Mouse (Mus musculus) fibroblast of lung, adult 2 months (primary cell): ENCODE measurements around the gene Olfr347.

Experiments
- DNase-seq: peaks from one replicate; pipeline ENCODE4 v3.0.0-alpha.2; 2011; ENCODE audit warnings: low read depth

Olfr347 gene

DNA sequence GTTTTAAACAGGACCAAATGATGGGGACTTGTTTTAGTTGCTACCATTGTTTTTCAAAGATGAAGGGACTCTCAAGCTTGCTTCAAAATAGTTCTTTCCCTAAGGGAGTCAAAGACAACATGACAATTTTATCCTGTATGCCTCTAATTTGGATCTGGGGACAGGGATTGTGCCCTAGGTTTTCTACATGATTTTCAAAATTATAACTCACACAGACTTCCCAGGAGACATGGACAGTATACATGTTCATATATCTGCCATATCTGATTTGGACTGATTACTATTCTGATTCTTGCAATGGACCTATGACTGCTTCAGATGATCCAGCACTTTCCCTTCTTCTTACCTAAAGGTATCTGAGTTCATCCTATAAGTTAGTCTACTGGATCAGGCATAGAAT is at the start of gene Olfr347:
Olfr347 (plus strand) TSS at position 301 of the 400 bp plus-strand sequence.
- DNase-seq: no peak

DNA sequence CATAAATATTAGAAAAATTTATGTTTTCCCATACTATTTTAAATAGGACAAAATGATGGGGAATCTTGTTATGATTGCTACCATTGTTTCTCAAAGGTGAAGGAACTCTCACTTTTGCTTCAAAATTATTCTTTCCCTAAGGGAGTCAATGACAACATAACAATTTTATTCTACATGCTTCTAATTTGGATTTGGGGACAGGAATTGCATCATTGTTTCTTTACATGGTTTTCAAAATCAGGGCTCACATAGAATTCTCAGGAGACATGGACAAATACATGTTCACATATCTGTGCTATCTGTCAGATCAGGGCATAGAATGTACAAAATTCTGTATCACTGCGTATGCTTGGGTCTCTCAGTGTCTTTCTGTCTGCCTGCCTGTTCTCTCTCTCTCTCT is 46.2 kb upstream of the Olfr347 start, which contains the start of gene Olfr346:
Olfr346 (plus strand) TSS at position 301 of the 400 bp plus-strand sequence.
- DNase-seq: no peak

DNA sequence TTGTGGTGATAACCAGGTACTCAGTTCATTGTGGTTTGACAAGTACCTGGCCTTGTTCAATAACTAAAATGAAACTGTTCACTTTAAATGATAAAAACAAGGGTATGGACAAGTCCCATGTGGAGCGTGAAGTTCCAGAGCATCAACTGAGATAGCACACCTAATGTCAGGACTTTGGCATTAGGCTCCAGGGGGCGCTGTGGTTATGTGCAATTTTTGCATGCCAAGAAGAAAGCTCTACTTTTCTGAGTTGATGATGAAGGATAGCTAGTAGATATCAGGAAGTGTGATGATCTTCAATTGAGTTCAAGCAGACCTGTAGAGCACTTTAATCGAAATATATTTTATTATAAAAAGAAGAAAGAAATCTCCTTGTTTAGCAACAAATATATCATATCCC is 4.5 kb downstream of the Olfr347 start:
- no peak for DNase-seq

DNA sequence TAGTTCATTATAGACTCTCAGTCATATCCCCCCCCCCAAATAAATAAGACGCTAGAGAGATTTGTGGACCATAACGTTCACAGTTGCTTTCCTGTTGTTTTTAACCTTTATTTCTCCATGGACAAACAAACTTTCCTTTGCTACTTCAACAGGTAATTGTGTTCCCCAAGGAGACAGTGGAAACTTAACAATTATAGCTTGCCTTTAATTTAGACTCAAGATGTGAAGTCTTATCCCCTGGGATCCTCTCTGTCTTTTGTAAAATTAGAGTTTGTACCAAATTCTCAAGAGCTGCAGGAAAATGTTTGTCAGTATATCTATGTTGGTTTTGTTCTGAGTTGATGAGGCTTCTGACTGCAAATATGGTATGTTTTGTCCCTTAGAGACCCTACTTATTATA is 52.3 kb downstream of the Olfr347 start, which contains the start of gene Olfr348:
Olfr348 (plus strand) TSS at position 301 of the 400 bp plus-strand sequence.
- DNase-seq: no peak
